Mouse (Mus musculus) left cerebral cortex, adult 11 months (tissue): Measurements from ENCODE around the gene Fhad1.

Source experiments
- DNase-seq: peaks from one replicate; pipeline ENCODE4 v3.0.0; 2022; ENCODE audit warnings: low spot score

Gene Fhad1

GRCm38 (mm10) chr4:141932785-141933574 lies 81.9 kb downstream of the Fhad1 start:
- no peak for DNase-seq

GRCm38 (mm10) chr4:141931526-141931925 lies 83.4 kb downstream of the Fhad1 start:
- DNase-seq = no peak

GRCm38 (mm10) chr4:141930001-141930400 lies 84.9 kb downstream of the Fhad1 start:
- no peak for DNase-seq

- DNase-seq = no peak
These were observed 86.0 kb downstream of the Fhad1 start for GRCm38 (mm10) chr4:141928881-141929281.

- no peak for DNase-seq
These were observed 89.0 kb downstream of the Fhad1 start for GRCm38 (mm10) chr4:141925781-141926345.

- DNase-seq = no peak
These were observed 90.9 kb downstream of the Fhad1 start for GRCm38 (mm10) chr4:141923961-141924360.

GRCm38 (mm10) chr4:141920391-141920790 lies 94.5 kb downstream of the Fhad1 start:
- DNase-seq = no peak

GRCm38 (mm10) chr4:141917735-141918419 lies 97.0 kb downstream of the Fhad1 start:
- no peak for DNase-seq

- DNase-seq = no peak
These were observed 100.8 kb downstream of the Fhad1 start for GRCm38 (mm10) chr4:141914040-141914439.

- no peak for DNase-seq
These were observed 101.5 kb downstream of the Fhad1 start for GRCm38 (mm10) chr4:141913201-141913993.

- DNase-seq = no peak
These were observed 110.2 kb downstream of the Fhad1 start for GRCm38 (mm10) chr4:141904710-141905109.

- DNase-seq = no peak
These were observed 112.4 kb downstream of the Fhad1 start for GRCm38 (mm10) chr4:141902479-141902858.

GRCm38 (mm10) chr4:141901711-141902478 lies 113.0 kb downstream of the Fhad1 start:
- no peak for DNase-seq

GRCm38 (mm10) chr4:141900421-141900820 lies 114.5 kb downstream of the Fhad1 start:
- no peak for DNase-seq

- no peak for DNase-seq
These were observed 114.9 kb downstream of the Fhad1 start for GRCm38 (mm10) chr4:141899936-141900335.

- no peak for DNase-seq
These were observed 116.0 kb downstream of the Fhad1 start for GRCm38 (mm10) chr4:141898905-141899304.

- no peak for DNase-seq
These were observed 117.0 kb downstream of the Fhad1 start for GRCm38 (mm10) chr4:141897838-141898237.

- DNase-seq = no peak
These were observed 117.7 kb downstream of the Fhad1 start for GRCm38 (mm10) chr4:141897225-141897624.

- DNase-seq = no peak
These were observed 119.1 kb downstream of the Fhad1 start for GRCm38 (mm10) chr4:141895772-141896171.

GRCm38 (mm10) chr4:141893157-141893784 lies 121.6 kb downstream of the Fhad1 start:
- DNase-seq = no peak

GRCm38 (mm10) chr4:141886385-141886968 lies 128.4 kb downstream of the Fhad1 start:
- DNase-seq = no peak
